In the genomic region with DNA sequence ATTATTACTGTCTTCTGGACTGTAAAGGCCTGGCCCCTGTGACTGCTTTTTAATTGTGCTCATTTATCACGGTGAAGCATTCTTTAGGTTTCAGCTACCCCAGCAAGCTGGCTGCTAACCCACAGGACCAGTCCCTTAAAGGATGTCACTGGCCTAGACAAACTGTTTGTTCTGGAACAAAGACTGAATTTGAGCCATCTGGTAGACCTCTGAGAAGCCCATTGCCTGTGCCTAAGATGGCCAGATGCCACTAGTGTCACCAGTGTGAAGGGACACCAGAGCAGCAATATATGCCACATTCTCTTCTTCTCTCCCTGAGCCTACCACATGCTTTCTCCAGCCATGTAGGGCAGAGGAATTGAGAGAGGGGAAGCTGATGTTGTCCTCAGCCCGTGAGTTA, we compare ENCODE assay signal across 20 mouse cellular contexts.
DNase-seq lines count a peak whose midpoint lies in the region; TF ChIP-seq lines count a peak whose summit lies in the region.
"Had no signal": no experiment of that assay in that cellular context is flagged by ENCODE, and none has a peak within 500 bp of the region (broad histone marks: within the 10 kb centered on the region; RNA-seq: fewer than 3 reads in every experiment).

No protein-coding gene starts in this region.

- DNase-seq in cerebellum, adult 11 months, result peak; percentile 33
- DNase-seq in cerebellum, postnatal 4 days (ENCODE audit: low spot score in 2 of 2), result no peak
- DNase-seq in left cerebral cortex, adult 2 months (ENCODE audit: extremely low spot score in 1 of 2, low spot score in 2 of 2), result no peak
- no peak for DNase-seq in left cerebral cortex, adult 8-10 months (ENCODE audit: low spot score in 2 of 2)
- peak; percentile 28 to 51 for DNase-seq in cerebellum, postnatal 25 days
- DNase-seq in thymus, postnatal 14 days, result no peak
- no peak for DNase-seq in kidney, postnatal 25 days
- DNase-seq in right cerebral cortex, postnatal 4 days, result no peak
- DNase-seq: adrenal gland, postnatal 14 days; heart, postnatal 14 days; kidney, adult 2 months; lung, postnatal 4 days; midbrain, embryonic 14.5 days; right cerebral cortex, adult 18-20 months; thymus, adult 2 months had no signal

- 0 out of 2 replicates have a peak overlapping the region, but pooled peaks have one; percentile 0 for H3K27ac ChIP-seq in left cerebral cortex, adult 2 months
- H3K27ac ChIP-seq: forebrain, embryonic 15.5 days; heart, embryonic 13.5 days; hindbrain, embryonic 13.5 days; kidney, postnatal 0 days; stomach, postnatal 0 days had no signal

- H3K4me3 ChIP-seq in left cerebral cortex, adult 2 months, result no peak overlapping the region
- H3K4me3 ChIP-seq: forebrain, embryonic 15.5 days; heart, embryonic 13.5 days; hindbrain, embryonic 13.5 days had no signal

- no peak for TF ChIP-seq CTCF in left cerebral cortex, adult 2 months (IDR thresholded peaks at IDR 0.05)

- intact Hi-C loops in left cerebral cortex, adult 2 months (cut with DNase I), result no loop called here

Comparison
In these comparisons a context has a peak if more than half of its experiments do, and no peak if none do; other contexts are left out.
1. DNase-seq: peak in cerebellum, adult 11 months (single experiment) and cerebellum, postnatal 25 days (2 of 2); none in cerebellum, postnatal 4 days (0 of 2), left cerebral cortex, adult 2 months (0 of 2), left cerebral cortex, adult 8-10 months (0 of 2), thymus, postnatal 14 days (single experiment), kidney, postnatal 25 days (0 of 2) and right cerebral cortex, postnatal 4 days (single experiment).